Mouse (Mus musculus) CD4-positive naive resting alpha-beta T cell, adult 76 days (primary cell): Measurements from ENCODE around the gene Gtpbp10. TPM values are rescaled to one million over a fixed set of nuclear protein-coding genes. Genes with fewer than 3 reads are reported as not detected.

Source experiments
- total RNA-seq: library from RNA; stranded (reverse); gene quantifications from one replicate; pipeline ENCODE4 v1.2.4, GENCODE M21; 2023

The Gtpbp10 gene
- total RNA-seq, result 20.5 TPM

GRCm38 (mm10) chr5:5559079-5559740, at the start of gene Gtpbp10:
Gene Gtpbp10 (minus strand): TSS chr5:5559538.

GRCm38 (mm10) chr5:5573749-5574317, 14.5 kb upstream of the Gtpbp10 start, which contains the start of gene Gm8773:
Gene Gm8773 (plus strand): TSS chr5:5573799.

DNA sequence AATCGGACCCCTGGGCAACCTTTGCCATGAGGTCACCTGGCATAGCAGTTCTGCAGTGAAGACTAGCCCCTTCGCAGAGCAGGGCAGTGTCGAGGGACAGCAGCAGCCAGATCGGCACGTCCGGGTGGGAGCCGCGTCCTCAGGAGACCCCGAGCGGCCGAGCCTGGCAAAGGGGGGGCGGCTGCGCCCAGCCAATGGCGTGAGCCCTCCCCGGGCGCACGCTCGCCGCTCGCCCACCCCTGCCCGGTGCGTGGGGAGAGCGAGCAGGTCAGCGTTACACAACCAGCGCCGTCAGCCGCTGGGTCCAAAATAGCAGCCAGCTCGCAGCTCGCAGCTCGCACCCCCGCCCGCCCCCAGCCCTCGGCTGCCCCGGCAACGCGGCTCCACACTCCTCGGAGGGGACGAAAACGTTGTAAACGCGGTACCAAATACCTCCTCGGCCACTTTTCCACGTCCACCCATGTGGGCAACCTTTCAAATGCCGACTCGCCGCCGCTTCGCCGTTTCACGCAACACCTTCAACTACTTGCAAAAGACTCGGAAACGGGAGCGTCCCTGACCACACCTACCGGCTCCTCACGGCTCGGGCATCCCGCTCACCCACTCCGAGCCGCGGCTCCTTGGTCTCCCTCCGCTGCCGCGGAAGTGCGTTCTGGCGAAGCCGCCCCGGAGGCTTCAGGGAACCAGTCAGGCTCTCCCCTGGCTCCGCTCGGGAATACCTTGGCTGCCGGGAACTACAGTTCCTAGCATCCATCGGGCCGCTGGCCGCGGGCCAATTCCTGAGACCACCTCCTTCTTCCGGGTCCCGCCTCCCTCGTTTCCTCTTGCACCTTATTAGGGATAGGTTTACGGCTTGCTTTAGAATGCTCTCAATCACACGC, 44.9 kb downstream of the Gtpbp10 start, which contains the start of gene Cldn12:
Gene Cldn12, minus strand, starts transcription at position 763 of the 881 bp plus-strand sequence.

Other genes starting within 250 kb of the Gtpbp10 start
- gene Cdk14, start 139.2 kb downstream of the Gtpbp10 start, total RNA-seq, result 3.2 TPM
- gene 1700015F17Rik, start 80.4 kb downstream of the Gtpbp10 start, total RNA-seq, result not detected
- gene Cldn12, start 44.6 kb downstream of the Gtpbp10 start, total RNA-seq, result 6.7 TPM
- gene Gm8773, start 14.3 kb upstream of the Gtpbp10 start, total RNA-seq, result not detected
- not detected for gene Cfap69, start 104.7 kb upstream of the Gtpbp10 start, total RNA-seq
- gene Steap2, start 135.0 kb upstream of the Gtpbp10 start, total RNA-seq, result not detected
- gene Steap1, start 189.8 kb upstream of the Gtpbp10 start, total RNA-seq, result not detected